ENCODE assay signal across 12 mouse cellular contexts in the genomic region with DNA sequence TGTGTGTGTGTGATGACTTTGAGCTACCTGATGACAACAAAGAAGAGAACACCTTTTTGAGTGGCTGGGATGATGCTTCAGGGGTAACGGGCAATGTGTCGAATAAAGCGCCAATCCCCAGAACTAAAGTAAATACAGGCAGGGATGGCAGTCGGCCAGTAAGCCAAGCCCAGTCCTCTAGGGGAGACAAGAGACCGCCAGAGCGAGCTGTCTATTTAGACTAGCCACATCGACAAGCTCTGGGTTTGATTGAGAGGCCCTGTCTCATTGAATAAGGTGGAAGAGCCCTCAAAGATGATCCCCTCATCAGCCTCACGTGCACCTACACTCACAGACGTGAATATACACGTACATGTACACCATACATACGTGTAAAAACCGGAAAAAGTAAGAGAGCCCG. TPM values are rescaled to one million over a fixed set of nuclear protein-coding genes. Genes with fewer than 3 reads are reported as not detected.
A peak's percentile ranks its signal among the peaks of the same experiment; 100 is the strongest.
DNase-seq lines count a peak whose midpoint lies in the region; ATAC-seq and TF ChIP-seq lines count a peak whose summit lies in the region.
"Had no signal": no experiment of that assay in that cellular context is flagged by ENCODE, and none has a peak within 500 bp of the region (broad histone marks: within the 10 kb centered on the region; RNA-seq: fewer than 3 reads in every experiment).

No protein-coding gene starts in this region.

- no peaks in the 10 kb centered on the region for H3K27me3 ChIP-seq in hindbrain, postnatal 0 days (ENCODE audit: insufficient read depth, low read length)
- H3K27me3 ChIP-seq in hindbrain, embryonic 13.5 days, result no peaks in the 10 kb centered on the region
- H3K27me3 ChIP-seq in forebrain, postnatal 0 days (ENCODE audit: insufficient read depth, low read length), result no peaks in the 10 kb centered on the region
- no peaks in the 10 kb centered on the region for H3K27me3 ChIP-seq in midbrain, embryonic 13.5 days

- H3K9me3 ChIP-seq in hindbrain, postnatal 0 days (ENCODE audit: low read length), result no peaks in the 10 kb centered on the region
- H3K9me3 ChIP-seq in hindbrain, embryonic 13.5 days, result no peaks in the 10 kb centered on the region
- H3K9me3 ChIP-seq in forebrain, postnatal 0 days (ENCODE audit: low read length), result no peaks in the 10 kb centered on the region
- no peaks in the 10 kb centered on the region for H3K9me3 ChIP-seq in midbrain, embryonic 13.5 days

- H3K9ac ChIP-seq in hindbrain, postnatal 0 days (replicated peaks; ENCODE audit: low read length), result no peak overlapping the region
- no peak overlapping the region for H3K9ac ChIP-seq in hindbrain, embryonic 13.5 days
- no peak overlapping the region for H3K9ac ChIP-seq in forebrain, postnatal 0 days
- no peak overlapping the region for H3K9ac ChIP-seq in midbrain, embryonic 13.5 days (replicated peaks)
- H3K9ac ChIP-seq: liver, embryonic 14.5 days had no signal

- peak; percentile 72 to 76 for DNase-seq in cerebellum, postnatal 10 days
- no peak for DNase-seq in cerebellum, postnatal 36 days
- DNase-seq in hindbrain, postnatal 0 days (ENCODE audit: low spot score), result peak; percentile 80
- peak; percentile 67 for DNase-seq in forebrain, postnatal 0 days
- DNase-seq in gastrocnemius, adult 18-20 months (ENCODE audit: low spot score), result no peak
- no peak for DNase-seq in gastrocnemius, postnatal 4 days (ENCODE audit: low spot score in 2 of 2)
- DNase-seq: embryo, embryonic 11 days; kidney, postnatal 10 days; right cerebral cortex, postnatal 25 days had no signal

- no peak overlapping the region for H3K27ac ChIP-seq in hindbrain, postnatal 0 days
- H3K27ac ChIP-seq in hindbrain, embryonic 13.5 days, result no peak overlapping the region
- H3K27ac ChIP-seq in forebrain, postnatal 0 days (ENCODE audit: low read depth, low read length), result no peak overlapping the region
- 0 out of 2 replicates have a peak overlapping the region, but pooled peaks have one; percentile 22 for H3K27ac ChIP-seq in midbrain, embryonic 13.5 days
- H3K27ac ChIP-seq: liver, embryonic 14.5 days had no signal

- no peak overlapping the region for H3K4me3 ChIP-seq in hindbrain, postnatal 0 days (ENCODE audit: low read length)
- no peak overlapping the region for H3K4me3 ChIP-seq in hindbrain, embryonic 13.5 days
- H3K4me3 ChIP-seq in forebrain, postnatal 0 days (ENCODE audit: low read depth, low read length), result no peak overlapping the region
- no peak overlapping the region for H3K4me3 ChIP-seq in midbrain, embryonic 13.5 days (replicated peaks)

- H3K4me2 ChIP-seq in hindbrain, postnatal 0 days (ENCODE audit: low read depth, low read length), result 0 out of 2 replicates have a peak overlapping the region, but pooled peaks have one; percentile 11
- no peak overlapping the region for H3K4me2 ChIP-seq in hindbrain, embryonic 13.5 days
- H3K4me2 ChIP-seq in forebrain, postnatal 0 days (ENCODE audit: low read depth), result no peak overlapping the region
- H3K4me2 ChIP-seq in midbrain, embryonic 13.5 days (replicated peaks), result no peak overlapping the region

- TF ChIP-seq CTCF in hindbrain, postnatal 0 days (IDR thresholded peaks at IDR 0.05; ENCODE audit: low read depth), result no peak
- TF ChIP-seq CTCF in forebrain, postnatal 0 days (IDR thresholded peaks at IDR 0.05; ENCODE audit: low read depth), result no peak

- H3K4me1 ChIP-seq in hindbrain, postnatal 0 days (ENCODE audit: insufficient read depth, low read length), result peaks cover 10% of the 10 kb centered on the region
- peaks cover 49% of the 10 kb centered on the region for H3K4me1 ChIP-seq in hindbrain, embryonic 13.5 days (replicated peaks)
- peaks cover 9% of the 10 kb centered on the region; the same call in 1 of the 2 replicates for H3K4me1 ChIP-seq in forebrain, postnatal 0 days (ENCODE audit: insufficient read depth)
- H3K4me1 ChIP-seq in midbrain, embryonic 13.5 days (replicated peaks), result peaks cover 22% of the 10 kb centered on the region

- ATAC-seq in hindbrain, postnatal 0 days, result peak; percentile 46; the same call in 1 of the 2 replicates
- ATAC-seq in hindbrain, embryonic 13.5 days (ENCODE audit: low FRiP score), result no peak
- ATAC-seq in forebrain, postnatal 0 days, result peak; percentile 63; the same call in 1 of the 2 replicates
- ATAC-seq in midbrain, embryonic 13.5 days, result peak; percentile 62

- WGBS in hindbrain, postnatal 0 days, result 48% methylated on average over 13 of the region's 13 CpGs
- whole genome bisulfite sequencing in hindbrain, embryonic 13.5 days, result 66% methylated on average over 13 of the region's 13 CpGs
- WGBS in forebrain, postnatal 0 days, result 51% methylated on average over 13 of the region's 13 CpGs
- WGBS in midbrain, embryonic 13.5 days, result 71% methylated on average over 13 of the region's 13 CpGs

- no peaks in the 10 kb centered on the region for H3K36me3 ChIP-seq in hindbrain, postnatal 0 days (ENCODE audit: insufficient read depth, low read length)
- H3K36me3 ChIP-seq in hindbrain, embryonic 13.5 days, result no peaks in the 10 kb centered on the region
- no peaks in the 10 kb centered on the region for H3K36me3 ChIP-seq in forebrain, postnatal 0 days (ENCODE audit: insufficient read depth)
- no peaks in the 10 kb centered on the region for H3K36me3 ChIP-seq in midbrain, embryonic 13.5 days

RNA-seq across cellular contexts. Expression of a gene that starts 12.0 kb away (rescaled TPM):
- 69.4 and 80.6 TPM in 2 replicates for total RNA-seq in hindbrain, postnatal 0 days (2014; rRNA removed)
- polyA plus RNA-seq in hindbrain, postnatal 0 days (2015; fragmentation: Nextera tagmentation; extraction: Ambion mirVana), result 20.5 and 20.8 TPM in 2 replicates
- polyA plus RNA-seq in hindbrain, embryonic 13.5 days (2015; fragmentation: Nextera tagmentation; extraction: Ambion mirVana), result 45.5 and 47.7 TPM in 2 replicates
- 46.9 and 53.6 TPM in 2 replicates for total RNA-seq in forebrain, postnatal 0 days (2014; rRNA removed)
- 10.8 and 17.7 TPM in 2 replicates for polyA plus RNA-seq in forebrain, postnatal 0 days (2015; fragmentation: Nextera tagmentation; extraction: Ambion mirVana)
- polyA plus RNA-seq in midbrain, embryonic 13.5 days (2015; fragmentation: Nextera tagmentation; extraction: Ambion mirVana), result 48.2 and 51.2 TPM in 2 replicates
- total RNA-seq in gastrocnemius, adult 18-20 months (2021), result 10 to 100 TPM; 13.5 to 14.0 TPM
- total RNA-seq in gastrocnemius, postnatal 4 days (2021), result 10 to 100 TPM; 33.7 to 35.8 TPM

RNA-seq across cellular contexts. Expression of a gene that starts 48.2 kb away (rescaled TPM):
- total RNA-seq in hindbrain, postnatal 0 days (2014; rRNA removed), result 138 and 140 TPM in 2 replicates
- polyA plus RNA-seq in hindbrain, postnatal 0 days (2015; fragmentation: Nextera tagmentation; extraction: Ambion mirVana), result 386 and 401 TPM in 2 replicates
- polyA plus RNA-seq in hindbrain, embryonic 13.5 days (2015; fragmentation: Nextera tagmentation; extraction: Ambion mirVana), result 267 and 284 TPM in 2 replicates
- 237 and 265 TPM in 2 replicates for total RNA-seq in forebrain, postnatal 0 days (2014; rRNA removed)
- polyA plus RNA-seq in forebrain, postnatal 0 days (2015; fragmentation: Nextera tagmentation; extraction: Ambion mirVana), result 336 and 379 TPM in 2 replicates
- 249 and 251 TPM in 2 replicates for polyA plus RNA-seq in midbrain, embryonic 13.5 days (2015; fragmentation: Nextera tagmentation; extraction: Ambion mirVana)
- 100 to 1,000 TPM; 142 to 150 TPM for total RNA-seq in gastrocnemius, adult 18-20 months (2021)
- 100 to 1,000 TPM; 179 to 191 TPM for total RNA-seq in gastrocnemius, postnatal 4 days (2021)

Comparison
In these comparisons a context has a peak if more than half of its experiments do, and no peak if none do; other contexts are left out.
1. DNase-seq: peak in cerebellum, postnatal 10 days (2 of 2), hindbrain, postnatal 0 days (single experiment) and forebrain, postnatal 0 days (single experiment); none in cerebellum, postnatal 36 days (0 of 2), gastrocnemius, adult 18-20 months (single experiment) and gastrocnemius, postnatal 4 days (0 of 2).